Mouse (Mus musculus): ENCODE data around the gene Enpep. TPM values are rescaled to one million over a fixed set of nuclear protein-coding genes. Genes with fewer than 3 reads are reported as not detected.

Gene Enpep
- polyA plus RNA-seq, 1 experiment from 2014 or later: 8.7 TPM

- no peak for ATAC-seq (ENCODE audit: insufficient number of reproducible peaks, low FRiP score, low TSS enrichment, low read depth)
- Histone ChIP-seq H3K27ac (replicated peaks) (no peak overlapping the region), H3K9me3 (replicated peaks) (no peaks in the 10 kb centered on the region), H3K36me3 (no peaks in the 10 kb centered on the region), H3K4me2 (replicated peaks) (no peak overlapping the region), H3K4me3 (replicated peaks) (no peak overlapping the region), H3K27me3 (no peaks in the 10 kb centered on the region), H3K4me1 (peaks cover 7% of the 10 kb centered on the region), H3K9ac (no peak overlapping the region)
- 76% methylated on average over 8 of the region's 8 CpGs for WGBS
Measured at GRCm38 (mm10) chr3:129311951-129312350, 20.6 kb downstream of the Enpep start.

- Histone ChIP-seq H3K4me3 (replicated peaks) (no peak overlapping the region), H3K27ac (replicated peaks) (no peak overlapping the region), H3K27me3 (no peaks in the 10 kb centered on the region), H3K9me3 (replicated peaks) (no peaks in the 10 kb centered on the region), H3K36me3 (no peaks in the 10 kb centered on the region), H3K4me2 (replicated peaks) (no peak overlapping the region), H3K9ac (no peak overlapping the region), H3K4me1 (peaks cover 7% of the 10 kb centered on the region)
- ATAC-seq (ENCODE audit: insufficient number of reproducible peaks, low FRiP score, low TSS enrichment, low read depth): no peak
- WGBS: 43% methylated on average over 5 of the region's 5 CpGs
Measured at GRCm38 (mm10) chr3:129309926-129310325, 22.6 kb downstream of the Enpep start.

- H3K36me3 ChIP-seq: no peaks in the 10 kb centered on the region
Measured at GRCm38 (mm10) chr3:129308876-129309275, 23.6 kb downstream of the Enpep start.

GRCm38 (mm10) chr3:129308102-129308752 is 24.3 kb downstream of the Enpep start:
- WGBS: 31% methylated on average over 10 of the region's 10 CpGs
- no peak for ATAC-seq (ENCODE audit: insufficient number of reproducible peaks, low FRiP score, low TSS enrichment, low read depth)
- H3K27me3 ChIP-seq: no peaks in the 10 kb centered on the region
- peaks cover 7% of the 10 kb centered on the region for H3K4me1 ChIP-seq
- H3K9ac ChIP-seq: no peak overlapping the region
- no peaks in the 10 kb centered on the region for H3K36me3 ChIP-seq
- H3K4me3 ChIP-seq (replicated peaks): no peak overlapping the region
- H3K4me2 ChIP-seq (replicated peaks): no peak overlapping the region
- H3K27ac ChIP-seq (replicated peaks): no peak overlapping the region
- no peaks in the 10 kb centered on the region for H3K9me3 ChIP-seq (replicated peaks)

More at GRCm38 (mm10) chr3:129308876-129309275, 23.6 kb downstream of the Enpep start:
- Histone ChIP-seq H3K27ac (replicated peaks) (no peak overlapping the region), H3K4me2 (replicated peaks) (no peak overlapping the region), H3K9me3 (replicated peaks) (no peaks in the 10 kb centered on the region), H3K4me1 (peaks cover 7% of the 10 kb centered on the region), H3K9ac (no peak overlapping the region), H3K4me3 (replicated peaks) (no peak overlapping the region), H3K27me3 (no peaks in the 10 kb centered on the region)
- 37% methylated on average over 9 of the region's 9 CpGs for WGBS
- no peak for ATAC-seq (ENCODE audit: insufficient number of reproducible peaks, low FRiP score, low TSS enrichment, low read depth)

GRCm38 (mm10) chr3:129303941-129304340 is 28.6 kb downstream of the Enpep start:
- H3K4me2 ChIP-seq (replicated peaks): no peak overlapping the region
- no peaks in the 10 kb centered on the region for H3K9me3 ChIP-seq (replicated peaks)
- no peak for ATAC-seq (ENCODE audit: insufficient number of reproducible peaks, low FRiP score, low TSS enrichment, low read depth)
- H3K27me3 ChIP-seq: no peaks in the 10 kb centered on the region
- H3K4me3 ChIP-seq (replicated peaks): no peak overlapping the region
- peaks cover 7% of the 10 kb centered on the region for H3K4me1 ChIP-seq
- 2% methylated on average over 3 of the region's 3 CpGs for WGBS
- H3K36me3 ChIP-seq: no peaks in the 10 kb centered on the region
- H3K27ac ChIP-seq (replicated peaks): no peak overlapping the region
- H3K9ac ChIP-seq: no peak overlapping the region

GRCm38 (mm10) chr3:129299874-129300273 is 32.6 kb downstream of the Enpep start:
- WGBS: 69% methylated on average over 1 of the region's 1 CpGs
- Histone ChIP-seq H3K27ac (replicated peaks) (no peak overlapping the region), H3K36me3 (no peaks in the 10 kb centered on the region), H3K4me2 (replicated peaks) (no peak overlapping the region), H3K4me1 (no peaks in the 10 kb centered on the region), H3K9me3 (replicated peaks) (no peaks in the 10 kb centered on the region), H3K9ac (no peak overlapping the region), H3K27me3 (no peaks in the 10 kb centered on the region), H3K4me3 (replicated peaks) (no peak overlapping the region)
- ATAC-seq (ENCODE audit: insufficient number of reproducible peaks, low FRiP score, low TSS enrichment, low read depth): no peak

GRCm38 (mm10) chr3:129298606-129299005 is 33.9 kb downstream of the Enpep start:
- H3K9me3 ChIP-seq (replicated peaks): no peaks in the 10 kb centered on the region
- H3K4me3 ChIP-seq (replicated peaks): no peak overlapping the region
- H3K9ac ChIP-seq: no peak overlapping the region
- no peaks in the 10 kb centered on the region for H3K36me3 ChIP-seq
- no peaks in the 10 kb centered on the region for H3K27me3 ChIP-seq
- H3K4me1 ChIP-seq: no peaks in the 10 kb centered on the region
- ATAC-seq (ENCODE audit: insufficient number of reproducible peaks, low FRiP score, low TSS enrichment, low read depth): no peak
- no peak overlapping the region for H3K4me2 ChIP-seq (replicated peaks)
- WGBS: 83% methylated on average over 8 of the region's 8 CpGs
- H3K27ac ChIP-seq (replicated peaks): no peak overlapping the region

- WGBS: 63% methylated on average over 5 of the region's 5 CpGs
- H3K36me3 ChIP-seq: no peaks in the 10 kb centered on the region
- H3K27ac ChIP-seq (replicated peaks): no peak overlapping the region
- no peaks in the 10 kb centered on the region for H3K9me3 ChIP-seq (replicated peaks)
- H3K9ac ChIP-seq: no peak overlapping the region
- no peak for ATAC-seq (ENCODE audit: insufficient number of reproducible peaks, low FRiP score, low TSS enrichment, low read depth)
- no peaks in the 10 kb centered on the region for H3K4me1 ChIP-seq
- no peak overlapping the region for H3K4me2 ChIP-seq (replicated peaks)
- H3K4me3 ChIP-seq (replicated peaks): no peak overlapping the region
- no peaks in the 10 kb centered on the region for H3K27me3 ChIP-seq
Measured at GRCm38 (mm10) chr3:129296994-129297393, 35.5 kb downstream of the Enpep start.

- Histone ChIP-seq H3K27me3 (no peaks in the 10 kb centered on the region), H3K4me3 (replicated peaks) (no peak overlapping the region), H3K36me3 (no peaks in the 10 kb centered on the region), H3K4me2 (replicated peaks) (no peak overlapping the region), H3K9me3 (replicated peaks) (no peaks in the 10 kb centered on the region), H3K27ac (replicated peaks) (no peak overlapping the region), H3K4me1 (no peaks in the 10 kb centered on the region), H3K9ac (no peak overlapping the region)
- ATAC-seq (ENCODE audit: insufficient number of reproducible peaks, low FRiP score, low TSS enrichment, low read depth): no peak
- WGBS: 39% methylated on average over 2 of the region's 2 CpGs
Measured at GRCm38 (mm10) chr3:129295883-129296282, 36.6 kb downstream of the Enpep start.

GRCm38 (mm10) chr3:129289536-129289935 is 43.0 kb downstream of the Enpep start:
- H3K4me1 ChIP-seq: no peaks in the 10 kb centered on the region
- no peaks in the 10 kb centered on the region for H3K9me3 ChIP-seq (replicated peaks)
- H3K9ac ChIP-seq: no peak overlapping the region
- 51% methylated on average over 8 of the region's 8 CpGs for WGBS
- H3K27me3 ChIP-seq: no peaks in the 10 kb centered on the region
- no peak for ATAC-seq (ENCODE audit: insufficient number of reproducible peaks, low FRiP score, low TSS enrichment, low read depth)
- H3K4me3 ChIP-seq (replicated peaks): no peak overlapping the region
- no peak overlapping the region for H3K4me2 ChIP-seq (replicated peaks)
- H3K36me3 ChIP-seq: no peaks in the 10 kb centered on the region
- H3K27ac ChIP-seq (replicated peaks): no peak overlapping the region

- ATAC-seq (ENCODE audit: insufficient number of reproducible peaks, low FRiP score, low TSS enrichment, low read depth): no peak
- H3K9me3 ChIP-seq (replicated peaks): no peaks in the 10 kb centered on the region
- H3K4me2 ChIP-seq (replicated peaks): no peak overlapping the region
- H3K4me1 ChIP-seq: no peaks in the 10 kb centered on the region
- H3K27ac ChIP-seq (replicated peaks): no peak overlapping the region
- no peaks in the 10 kb centered on the region for H3K27me3 ChIP-seq
- H3K36me3 ChIP-seq: no peaks in the 10 kb centered on the region
- WGBS: 75% methylated on average over 8 of the region's 8 CpGs
- no peak overlapping the region for H3K9ac ChIP-seq
- no peak overlapping the region for H3K4me3 ChIP-seq (replicated peaks)
Measured at GRCm38 (mm10) chr3:129287140-129287539, 45.4 kb downstream of the Enpep start.

GRCm38 (mm10) chr3:129286426-129286825 is 46.1 kb downstream of the Enpep start:
- H3K9ac ChIP-seq: no peak overlapping the region
- WGBS: 65% methylated on average over 7 of the region's 7 CpGs

More at GRCm38 (mm10) chr3:129286426-129286825, 46.1 kb downstream of the Enpep start:
- Histone ChIP-seq H3K4me2 (replicated peaks) (no peak overlapping the region), H3K27ac (replicated peaks) (no peak overlapping the region), H3K4me3 (replicated peaks) (no peak overlapping the region), H3K4me1 (no peaks in the 10 kb centered on the region), H3K36me3 (no peaks in the 10 kb centered on the region), H3K9me3 (replicated peaks) (no peaks in the 10 kb centered on the region), H3K27me3 (no peaks in the 10 kb centered on the region)
- ATAC-seq (ENCODE audit: insufficient number of reproducible peaks, low FRiP score, low TSS enrichment, low read depth): no peak

Data from embryonic facial prominence, embryonic 15.5 days (tissue).